Mouse (Mus musculus) thymus, postnatal 0 days (tissue): ENCODE measurements at regions not wholly inside any gene's neighbourhood (a gene's known extent, or its start where the extent isn't known, plus 50 kb on each side); places are given as distances from the start of the nearest gene placed in this dataset.
"Not testable (repeated sequence)": the region's sequence is repeated elsewhere in the genome, so short reads cannot be mapped to it uniquely, and the experiment has no call there.

Experiments used
- DNase-seq: peaks from one replicate; pipeline ENCODE4 v3.0.0-alpha.2; 2015; ENCODE audit warnings: low spot score

- not testable (repeated sequence) for DNase-seq
These were observed 97.2 kb upstream of the Cdk6 start for GRCm38 (mm10) chr5:3244067-3244466.

- no peak for DNase-seq
These were observed 94.0 kb upstream of the Cdk6 start for GRCm38 (mm10) chr5:3247333-3247732.

GRCm38 (mm10) chr5:3250273-3250672 is 91.0 kb upstream of the Cdk6 start:
- DNase-seq: no peak

- DNase-seq: no peak
These were observed 81.0 kb upstream of the Cdk6 start for GRCm38 (mm10) chr5:3260289-3260688.

- not testable (repeated sequence) for DNase-seq
These were observed 76.1 kb upstream of the Cdk6 start for GRCm38 (mm10) chr5:3264988-3265738.

- no peak for DNase-seq
These were observed 74.3 kb upstream of the Cdk6 start for GRCm38 (mm10) chr5:3267021-3267420.

- no peak for DNase-seq
These were observed 71.5 kb upstream of the Cdk6 start for GRCm38 (mm10) chr5:3269760-3270159.

- DNase-seq: peak; percentile 17
These were observed 68.1 kb upstream of the Cdk6 start for GRCm38 (mm10) chr5:3273140-3273539.

- not testable (repeated sequence) for DNase-seq
These were observed 64.0 kb upstream of the Cdk6 start for GRCm38 (mm10) chr5:3277241-3277640.

GRCm38 (mm10) chr5:3278956-3279355 is 62.3 kb upstream of the Cdk6 start:
- DNase-seq: not testable (repeated sequence)

GRCm38 (mm10) chr5:3281911-3282506 is 59.3 kb upstream of the Cdk6 start:
- DNase-seq: not testable (repeated sequence)

GRCm38 (mm10) chr5:3283083-3283482 is 58.2 kb upstream of the Cdk6 start:
- DNase-seq: no peak

GRCm38 (mm10) chr5:3284335-3284734 is 57.0 kb upstream of the Cdk6 start:
- not testable (repeated sequence) for DNase-seq

- not testable (repeated sequence) for DNase-seq
These were observed 51.3 kb upstream of the Cdk6 start for GRCm38 (mm10) chr5:3289991-3290417.
